Mouse (Mus musculus) myocyte (in vitro differentiated cells): ENCODE measurements around the gene Paqr3. TPM values are rescaled to one million over a fixed set of nuclear protein-coding genes. Genes with fewer than 3 reads are reported as not detected.

Experiments
- H3K27me3 ChIP-seq: one replicate; pipeline ENCODE4 v1.6.1; 2011; ENCODE audit not compliant: control insufficient read depth, insufficient read depth, insufficient read length
- H3K36me3 ChIP-seq: one replicate; pipeline ENCODE4 v1.6.1; 2011; ENCODE audit not compliant: control insufficient read depth, insufficient read depth
- H3K4me2 ChIP-seq: one replicate; pipeline ENCODE4 v1.6.1; 2011; ENCODE audit warnings: low read depth, control low read depth
- H3K4me3 ChIP-seq: one replicate; pipeline ENCODE4 v1.5.1; 2011; ENCODE audit warnings: mild to moderate bottlenecking, control low read depth, moderate library complexity
- H3K79me2 ChIP-seq: one replicate; pipeline ENCODE4 v1.6.1; 2011; ENCODE audit not compliant: control insufficient read depth, insufficient read depth
- H3ac ChIP-seq: one replicate; pipeline ENCODE4 v1.6.1; 2011; ENCODE audit not compliant: control insufficient read depth, insufficient read length
- CEBPB ChIP-seq: IDR thresholded peaks from 2 replicates; pipeline ENCODE4 v1.6.1; 2011; ENCODE audit warnings: mild to moderate bottlenecking, moderate library complexity; ENCODE audit not compliant: poor library complexity, insufficient read depth, severe bottlenecking
- E2F4 ChIP-seq: IDR thresholded peaks from one replicate; pipeline ENCODE4 v1.6.1; 2011; ENCODE audit warnings: mild to moderate bottlenecking, control low read depth, moderate library complexity; ENCODE audit not compliant: insufficient read depth
- MAX ChIP-seq: IDR thresholded peaks from one replicate; pipeline ENCODE4 v1.6.1; 2011; ENCODE audit warnings: low read depth, mild to moderate bottlenecking, control low read depth
- MYOD1 ChIP-seq, 3 experiments: IDR thresholded peaks; one replicate each; pipeline ENCODE4 v1.6.1; 2011; ENCODE audit warnings: control low read depth in 2 of 3, low read depth in 2 of 3, mild to moderate bottlenecking in 2 of 3, moderate library complexity in 1 of 3; ENCODE audit not compliant: insufficient read length in 2 of 3, control insufficient read depth in 1 of 3
- MYOG ChIP-seq, 3 experiments: IDR thresholded peaks; one replicate each; pipeline ENCODE4 v1.6.1; 2011; ENCODE audit warnings: control low read depth in 2 of 3, low read depth in 2 of 3, mild to moderate bottlenecking in 2 of 3; ENCODE audit not compliant: insufficient read length in 2 of 3, control insufficient read depth in 1 of 3, insufficient read depth in 1 of 3
- POLR2A ChIP-seq: IDR thresholded peaks from one replicate; pipeline ENCODE4 v1.6.1; 2011; ENCODE audit warnings: low read depth, mild to moderate bottlenecking, control low read depth, moderate library complexity; ENCODE audit not compliant: insufficient read length
- POLR2AphosphoS2 ChIP-seq: IDR thresholded peaks from one replicate; pipeline ENCODE4 v1.6.1; 2011; ENCODE audit warnings: low read depth, control low read depth; ENCODE audit not compliant: insufficient read length
- REST ChIP-seq: IDR thresholded peaks from one replicate; pipeline ENCODE4 v1.6.1; 2011; ENCODE audit warnings: mild to moderate bottlenecking, control low read depth, moderate library complexity; ENCODE audit not compliant: insufficient read depth, insufficient read length
- SRF ChIP-seq: IDR thresholded peaks from one replicate; pipeline ENCODE4 v1.6.1; 2011; ENCODE audit warnings: low read depth; ENCODE audit not compliant: control insufficient read depth, insufficient read length
- TCF12 ChIP-seq: IDR thresholded peaks from one replicate; pipeline ENCODE4 v1.6.1; 2011; ENCODE audit warnings: mild to moderate bottlenecking, control low read depth; ENCODE audit not compliant: poor library complexity, insufficient read depth, severe bottlenecking
- TCF3 ChIP-seq: IDR thresholded peaks from one replicate; pipeline ENCODE4 v1.6.1; 2011; ENCODE audit warnings: low read depth, control low read depth; ENCODE audit not compliant: insufficient read length
- USF1 ChIP-seq: IDR thresholded peaks from one replicate; pipeline ENCODE4 v1.6.1; 2011; ENCODE audit warnings: low read depth, mild to moderate bottlenecking, control low read depth, moderate library complexity
- polyA plus RNA-seq: library from polyadenylated mRNA; unstranded; fragments of >200 nt; fragmentation: generic; extraction: Trizol; gene quantifications from one replicate; pipeline ENCODE4 v1.2.1, GENCODE M21; 2012; ENCODE audit warnings: missing spikeins

The Paqr3 gene
- polyA plus RNA-seq, 1 experiment: 24.7 TPM

GRCm38 (mm10) chr5:97108333-97108732, 3.1 kb downstream of the Paqr3 start:
- no peak for TF ChIP-seq USF1
- TF ChIP-seq TCF12: no peak
- peak; percentile 97 for TF ChIP-seq CEBPB
- TF ChIP-seq TCF3: no peak
- TF ChIP-seq POLR2A: peak; percentile 69
- TF ChIP-seq MYOD1 (IDR thresholded peaks at IDR 0.05; ENCODE audit: control insufficient read depth in 1 of 3, insufficient read length in 2 of 3, low read depth in 2 of 3): no peak
- no peak for TF ChIP-seq E2F4
- Histone ChIP-seq H3K79me2 (peaks cover 16% of the 10 kb centered on the region), H3K36me3 (peaks cover 29% of the 10 kb centered on the region), H3K4me3 (peak overlapping the region; percentile 73), H3K4me2 (peak overlapping the region; percentile 90), H3ac (no peak overlapping the region), H3K27me3 (no peaks in the 10 kb centered on the region)

- no peak overlapping the region for H3K4me2 ChIP-seq
- H3ac ChIP-seq: no peak overlapping the region
- H3K27me3 ChIP-seq: no peaks in the 10 kb centered on the region
- H3K4me3 ChIP-seq: no peak overlapping the region
- H3K36me3 ChIP-seq: peaks cover 46% of the 10 kb centered on the region
- TF ChIP-seq USF1 (no peak), REST (no peak), CEBPB (no peak), TCF3 (no peak), TCF12 (no peak)
- H3K79me2 ChIP-seq: no peaks in the 10 kb centered on the region
Measured at GRCm38 (mm10) chr5:97099954-97100353, 11.4 kb downstream of the Paqr3 start.

- Histone ChIP-seq H3K4me3 (no peak overlapping the region), H3ac (no peak overlapping the region), H3K36me3 (peaks cover 45% of the 10 kb centered on the region), H3K4me2 (no peak overlapping the region), H3K79me2 (no peaks in the 10 kb centered on the region), H3K27me3 (no peaks in the 10 kb centered on the region)
- TF ChIP-seq SRF (no peak), TCF3 (no peak), CEBPB (no peak), POLR2A (no peak), MAX (no peak), E2F4 (no peak), MYOG (IDR thresholded peaks at IDR 0.05; ENCODE audit: control insufficient read depth in 1 of 3, insufficient read depth in 1 of 3, insufficient read length in 2 of 3, low read depth in 2 of 3) (no peak), MYOD1 (IDR thresholded peaks at IDR 0.05; ENCODE audit: control insufficient read depth in 1 of 3, insufficient read length in 2 of 3, low read depth in 2 of 3) (no peak), USF1 (no peak), TCF12 (no peak), POLR2AphosphoS2 (no peak), REST (no peak)
Measured at GRCm38 (mm10) chr5:97097631-97098041, 13.8 kb downstream of the Paqr3 start.

- H3K4me2 ChIP-seq: no peak overlapping the region
- TF ChIP-seq TCF3 (no peak), E2F4 (no peak), TCF12 (no peak), MYOD1 (IDR thresholded peaks at IDR 0.05; ENCODE audit: control insufficient read depth in 1 of 3, insufficient read length in 2 of 3, low read depth in 2 of 3) (no peak), POLR2A (no peak), SRF (no peak), MAX (no peak), CEBPB (no peak), MYOG (IDR thresholded peaks at IDR 0.05; ENCODE audit: control insufficient read depth in 1 of 3, insufficient read depth in 1 of 3, insufficient read length in 2 of 3, low read depth in 2 of 3) (no peak)
- no peak overlapping the region for H3K4me3 ChIP-seq
- no peaks in the 10 kb centered on the region for H3K27me3 ChIP-seq
- peaks cover 55% of the 10 kb centered on the region for H3K36me3 ChIP-seq
- no peaks in the 10 kb centered on the region for H3K79me2 ChIP-seq
- H3ac ChIP-seq: no peak overlapping the region
Measured at GRCm38 (mm10) chr5:97095335-97095734, 16.1 kb downstream of the Paqr3 start.

- no peak overlapping the region for H3K4me3 ChIP-seq
- peaks cover 47% of the 10 kb centered on the region for H3K36me3 ChIP-seq
- H3ac ChIP-seq: no peak overlapping the region
- no peak overlapping the region for H3K4me2 ChIP-seq
- no peaks in the 10 kb centered on the region for H3K79me2 ChIP-seq
- no peaks in the 10 kb centered on the region for H3K27me3 ChIP-seq
- TF ChIP-seq USF1 (no peak), TCF12 (no peak), MYOG (IDR thresholded peaks at IDR 0.05; ENCODE audit: control insufficient read depth in 1 of 3, insufficient read depth in 1 of 3, insufficient read length in 2 of 3, low read depth in 2 of 3) (no peak), MAX (no peak), E2F4 (no peak), POLR2A (no peak), TCF3 (no peak), POLR2AphosphoS2 (no peak), MYOD1 (IDR thresholded peaks at IDR 0.05; ENCODE audit: control insufficient read depth in 1 of 3, insufficient read length in 2 of 3, low read depth in 2 of 3) (no peak), CEBPB (no peak), SRF (no peak), REST (no peak)
Measured at GRCm38 (mm10) chr5:97092970-97093369, 18.4 kb downstream of the Paqr3 start.
